Mouse (Mus musculus): ENCODE results near the gene Hfe. TPM values are rescaled to one million over a fixed set of nuclear protein-coding genes. Genes with fewer than 3 reads are reported as not detected.

Gene Hfe
- total RNA-seq (2023) = 2.7 TPM

DNA sequence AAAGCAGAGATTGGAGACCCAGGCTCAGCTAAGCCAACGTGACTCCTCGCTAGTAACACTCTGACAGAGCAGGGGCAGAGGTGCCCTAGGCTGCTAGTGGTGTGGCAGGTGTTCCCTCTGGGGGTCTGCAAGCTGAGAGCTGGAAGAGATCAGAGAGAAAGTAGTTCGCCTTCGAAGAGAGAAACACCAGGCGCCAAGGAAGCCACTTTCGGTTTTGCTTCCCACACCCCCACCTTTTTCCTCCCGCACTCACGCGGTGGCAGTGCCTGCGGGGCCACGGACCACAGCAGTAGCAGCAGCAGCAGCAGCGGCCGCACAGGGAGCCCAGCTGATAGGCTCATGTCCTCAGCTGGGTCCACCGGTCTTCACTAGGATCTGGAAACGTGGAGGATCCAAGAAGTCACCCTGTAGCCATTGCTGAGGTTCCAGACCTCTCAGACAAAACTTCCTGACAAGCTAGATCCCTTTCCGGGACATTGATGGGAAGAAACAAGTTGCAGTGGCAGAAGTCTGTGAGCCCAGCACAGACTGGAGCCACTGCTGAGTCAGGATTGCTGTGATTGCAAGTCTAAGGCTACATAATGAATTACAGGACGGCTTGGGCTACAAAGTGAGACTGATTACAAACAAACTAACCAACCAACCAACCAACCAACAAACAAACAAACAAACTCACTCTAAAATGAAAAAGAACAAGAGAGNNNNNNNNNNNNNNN, at the start of gene Hfe:
Gene Hfe (minus strand): TSS at position 481 of the 716 bp plus-strand sequence.

DNA sequence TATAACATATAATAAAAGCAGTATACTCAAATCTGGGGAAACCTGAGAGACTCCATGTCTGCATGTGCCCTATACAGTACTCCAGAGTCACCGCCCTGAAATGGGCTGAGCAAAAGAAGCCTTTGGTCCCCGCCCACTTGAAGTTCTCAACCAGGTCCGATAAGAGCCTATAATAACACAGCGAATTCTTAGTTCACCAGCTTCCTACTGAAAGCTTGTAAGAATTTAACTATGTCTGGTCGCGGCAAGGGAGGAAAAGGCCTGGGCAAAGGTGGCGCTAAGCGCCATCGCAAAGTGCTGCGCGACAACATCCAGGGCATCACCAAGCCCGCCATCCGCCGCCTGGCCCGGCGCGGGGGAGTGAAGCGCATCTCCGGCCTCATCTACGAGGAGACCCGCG, 46.1 kb upstream of the Hfe start, which contains the start of gene Hist1h4b:
Gene Hist1h4b (plus strand): TSS at position 224 of the 400 bp plus-strand sequence.

DNA sequence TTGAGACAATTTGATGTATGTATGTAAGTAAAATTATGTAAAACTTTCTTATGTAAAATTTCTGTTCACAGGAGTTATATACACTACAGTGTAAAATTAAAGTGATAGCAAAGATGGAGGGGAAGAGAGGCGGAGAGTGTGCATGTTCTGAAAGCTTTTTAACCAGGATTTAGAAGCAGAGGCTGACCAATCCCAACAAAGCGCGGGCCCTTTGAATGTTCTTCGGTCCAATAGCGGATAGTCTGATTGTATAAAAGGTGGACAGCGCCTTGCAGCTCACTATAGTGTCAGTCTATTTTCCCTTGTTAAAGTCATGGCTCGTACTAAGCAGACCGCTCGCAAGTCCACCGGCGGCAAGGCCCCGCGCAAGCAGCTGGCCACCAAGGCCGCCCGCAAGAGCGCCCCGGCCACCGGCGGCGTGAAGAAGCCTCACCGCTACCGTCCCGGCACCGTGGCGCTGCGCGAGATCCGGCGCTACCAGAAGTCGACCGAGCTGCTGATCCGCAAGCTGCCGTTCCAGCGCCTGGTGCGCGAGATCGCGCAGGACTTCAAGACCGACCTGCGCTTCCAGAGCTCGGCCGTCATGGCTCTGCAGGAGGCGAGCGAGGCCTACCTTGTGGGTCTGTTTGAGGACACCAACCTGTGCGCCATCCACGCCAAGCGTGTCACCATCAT, 41.5 kb upstream of the Hfe start, which contains the start of gene Hist1h3b:
Gene Hist1h3b (plus strand): TSS at position 201 of the 675 bp plus-strand sequence.

DNA sequence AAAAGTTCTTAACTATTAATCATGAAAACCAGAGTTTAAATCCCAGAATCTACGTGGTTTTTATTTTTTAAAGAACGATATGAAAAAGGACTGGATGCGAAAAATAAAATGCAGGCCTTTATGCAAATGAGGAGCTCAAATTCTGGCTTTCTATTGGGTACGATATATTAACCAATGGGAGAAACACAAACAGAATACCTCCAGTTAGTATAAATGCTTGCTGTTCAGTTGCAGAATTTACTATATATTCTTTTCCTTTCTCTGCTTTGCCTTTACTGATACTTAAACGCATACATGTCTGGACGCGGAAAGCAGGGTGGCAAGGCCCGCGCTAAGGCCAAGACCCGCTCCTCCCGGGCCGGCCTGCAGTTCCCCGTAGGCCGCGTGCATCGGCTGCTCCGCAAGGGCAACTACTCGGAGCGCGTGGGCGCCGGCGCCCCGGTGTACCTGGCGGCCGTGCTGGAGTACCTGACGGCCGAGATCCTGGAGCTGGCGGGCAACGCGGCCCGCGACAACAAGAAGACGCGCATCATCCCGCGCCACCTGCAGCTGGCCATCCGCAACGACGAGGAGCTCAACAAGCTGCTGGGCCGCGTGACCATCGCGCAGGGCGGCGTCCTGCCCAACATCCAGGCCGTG, 40.3 kb upstream of the Hfe start, which contains the start of gene Hist1h2ab:
Gene Hist1h2ab (plus strand): TSS at position 288 of the 639 bp plus-strand sequence.

DNA sequence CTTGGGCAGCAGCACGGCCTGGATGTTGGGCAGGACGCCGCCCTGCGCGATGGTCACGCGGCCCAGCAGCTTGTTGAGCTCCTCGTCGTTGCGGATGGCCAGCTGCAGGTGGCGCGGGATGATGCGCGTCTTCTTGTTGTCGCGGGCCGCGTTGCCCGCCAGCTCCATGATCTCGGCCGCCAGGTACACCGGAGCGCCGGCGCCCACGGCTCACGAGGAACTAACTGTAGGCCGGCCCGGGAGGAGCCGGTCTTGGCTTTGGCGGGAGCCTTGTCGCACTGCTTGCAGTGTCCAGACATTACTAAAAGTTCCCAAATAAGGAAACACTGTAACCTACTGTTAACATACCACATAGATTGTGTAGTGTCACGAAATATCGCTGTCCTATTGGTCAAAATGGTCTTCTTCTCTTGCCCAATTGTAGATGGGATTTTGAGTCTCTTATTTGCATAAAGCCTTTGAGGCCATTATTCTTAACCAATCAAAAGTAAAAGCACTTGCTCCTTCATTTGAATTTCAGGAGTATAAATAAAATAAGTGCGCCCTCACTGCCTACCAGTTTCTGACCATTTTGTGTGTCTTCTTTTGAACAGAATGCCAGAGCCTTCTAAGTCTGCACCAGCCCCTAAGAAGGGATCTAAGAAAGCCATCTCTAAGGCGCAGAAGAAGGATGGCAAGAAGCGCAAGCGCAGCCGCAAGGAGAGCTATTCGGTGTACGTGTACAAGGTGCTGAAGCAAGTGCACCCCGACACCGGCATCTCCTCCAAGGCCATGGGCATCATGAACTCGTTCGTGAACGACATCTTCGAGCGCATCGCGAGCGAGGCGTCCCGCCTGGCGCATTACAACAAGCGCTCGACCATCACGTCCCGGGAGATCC, 35.8 kb upstream of the Hfe start, which contains the start of gene Hist1h2bb:
Gene Hist1h2bb (plus strand): TSS at position 534 of the 880 bp plus-strand sequence.

DNA sequence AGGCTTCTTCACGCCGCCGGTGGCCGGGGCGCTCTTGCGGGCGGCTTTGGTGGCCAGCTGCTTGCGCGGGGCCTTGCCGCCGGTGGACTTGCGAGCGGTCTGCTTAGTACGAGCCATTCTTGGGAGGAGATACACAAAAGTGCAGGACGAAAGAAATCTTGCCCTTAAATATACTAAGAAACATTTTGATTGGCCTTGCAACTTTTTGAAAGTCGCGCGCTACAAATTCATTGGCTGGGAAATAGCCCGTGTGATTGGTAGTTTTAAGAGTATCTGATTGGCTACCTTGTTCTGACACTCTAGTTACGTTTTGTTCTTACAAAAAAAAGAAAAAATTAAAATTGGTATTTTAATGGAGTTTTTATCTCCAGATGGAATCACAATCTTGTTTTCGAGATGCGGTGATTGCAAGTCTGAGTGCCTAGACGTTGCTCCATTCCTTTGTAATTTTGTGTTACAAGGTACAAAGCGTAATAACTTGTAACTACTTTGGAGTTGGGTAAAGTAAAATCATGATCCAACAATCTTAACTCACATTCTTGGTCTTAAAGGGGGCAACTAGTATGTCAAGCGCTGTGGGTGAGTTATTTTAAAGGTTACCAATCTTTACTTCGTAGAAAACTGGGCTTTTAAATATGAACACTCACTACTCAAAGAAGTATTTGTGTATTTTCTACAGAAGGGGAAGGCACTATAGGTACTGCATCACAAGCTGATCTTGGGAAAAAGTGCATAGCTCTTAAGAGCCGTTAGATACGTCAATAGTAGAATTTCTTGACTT, 34.9 kb upstream of the Hfe start, which contains the start of gene Hist1h3c:
Gene Hist1h3c (minus strand): TSS at position 222 of the 781 bp plus-strand sequence.

DNA sequence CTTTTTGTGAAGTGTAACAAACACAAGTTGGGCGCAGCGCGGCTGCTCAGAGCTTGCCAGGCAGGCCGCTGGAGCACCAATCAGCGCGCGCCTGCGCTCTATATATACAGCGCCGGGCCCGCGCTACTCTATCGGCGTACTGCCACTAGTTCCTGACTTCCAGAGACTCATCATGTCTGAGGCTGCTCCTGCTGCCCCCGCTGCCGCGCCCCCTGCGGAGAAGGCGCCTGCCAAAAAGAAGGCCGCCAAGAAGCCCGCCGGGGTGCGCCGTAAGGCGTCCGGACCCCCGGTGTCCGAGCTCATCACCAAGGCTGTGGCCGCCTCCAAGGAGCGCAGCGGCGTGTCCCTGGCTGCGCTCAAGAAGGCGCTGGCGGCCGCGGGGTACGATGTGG, 28.0 kb upstream of the Hfe start, which contains the start of gene Hist1h1c:
Gene Hist1h1c (plus strand): TSS at position 132 of the 392 bp plus-strand sequence.

DNA sequence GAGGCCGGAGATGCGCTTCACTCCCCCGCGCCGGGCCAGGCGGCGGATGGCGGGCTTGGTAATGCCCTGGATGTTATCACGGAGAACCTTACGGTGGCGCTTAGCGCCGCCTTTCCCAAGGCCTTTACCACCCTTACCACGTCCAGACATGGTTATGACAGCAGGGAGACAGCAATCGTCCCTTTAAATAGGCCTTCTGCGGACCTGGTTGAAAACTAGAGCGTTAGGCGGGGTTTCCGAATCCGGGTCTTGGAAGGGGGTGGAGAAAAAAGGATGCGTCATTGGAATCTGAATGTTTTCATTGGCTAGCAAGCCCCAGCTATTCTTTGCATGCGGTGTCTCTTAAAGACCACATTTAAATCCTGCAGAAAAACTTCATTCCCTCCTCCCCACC, 12.4 kb downstream of the Hfe start, which contains the start of gene Hist1h4c:
Gene Hist1h4c (minus strand): TSS at position 155 of the 394 bp plus-strand sequence.

DNA sequence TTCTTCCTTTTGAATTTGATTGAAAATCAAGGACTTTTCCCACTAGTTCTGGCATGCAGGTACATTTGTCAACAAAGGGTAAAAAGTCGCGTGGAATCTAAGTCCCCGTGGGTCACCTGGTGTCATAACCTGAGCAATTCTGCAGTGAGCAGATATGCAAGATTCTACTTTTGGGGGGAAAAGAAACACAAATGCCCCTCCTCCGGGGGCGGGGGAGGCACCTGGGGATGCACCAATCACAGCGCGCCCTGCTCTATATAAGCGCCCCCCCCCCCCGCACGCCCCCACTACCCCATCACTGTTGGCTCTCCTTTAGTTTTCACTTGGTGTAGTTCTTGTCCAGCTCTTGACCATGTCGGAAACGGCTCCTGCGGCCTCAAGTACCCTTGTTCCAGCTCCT, 15.1 kb downstream of the Hfe start, which contains the start of gene Hist1h1t:
Gene Hist1h1t (plus strand): TSS at position 301 of the 400 bp plus-strand sequence.

DNA sequence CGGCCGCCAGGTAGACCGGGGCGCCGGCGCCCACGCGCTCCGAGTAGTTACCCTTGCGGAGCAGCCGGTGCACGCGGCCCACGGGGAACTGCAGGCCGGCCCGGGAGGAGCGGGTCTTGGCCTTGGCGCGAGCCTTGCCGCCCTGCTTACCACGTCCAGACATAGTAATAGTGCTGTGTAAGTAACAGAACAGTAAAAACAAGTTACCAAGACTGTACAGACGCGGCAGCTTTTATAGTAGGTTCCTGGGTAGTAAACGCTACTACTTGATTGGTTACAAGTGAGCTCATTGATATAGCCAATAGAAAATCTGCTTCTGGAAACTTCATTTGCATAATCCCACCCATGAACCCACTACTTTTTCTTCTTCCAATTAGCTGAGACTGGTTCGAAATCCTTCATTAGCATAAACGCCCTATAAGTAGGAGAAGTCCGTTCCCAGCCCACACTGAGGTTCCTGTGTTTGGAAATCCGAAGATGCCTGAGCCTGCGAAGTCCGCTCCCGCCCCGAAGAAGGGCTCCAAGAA, 26.8 kb downstream of the Hfe start, which contains the start of the genes Hist1h2ac and Hist1h2bc:
Gene Hist1h2ac (minus strand): TSS at position 194 of the 527 bp plus-strand sequence.
Gene Hist1h2bc (plus strand): TSS at position 445 of the 527 bp plus-strand sequence.

Other genes starting within 250 kb of the Hfe start
- not detected for gene Btn1a1, start 245.0 kb downstream of the Hfe start, total RNA-seq (2023)
- 0.55 TPM for gene Btn2a2, start 222.0 kb downstream of the Hfe start, total RNA-seq (2023)
- gene Hist1h4h, start 179.8 kb downstream of the Hfe start, total RNA-seq (2023) = 235 TPM
- 10.3 TPM for gene Hist1h2af, start 176.9 kb downstream of the Hfe start, total RNA-seq (2023)
- gene Hist1h3g, start 175.4 kb downstream of the Hfe start, total RNA-seq (2023) = 2.5 TPM
- 3.6 TPM for gene Hist1h2bh, start 167.5 kb downstream of the Hfe start, total RNA-seq (2023)
- 57.2 TPM for gene Hist1h3f, start 166.8 kb downstream of the Hfe start, total RNA-seq (2023)
- 35.5 TPM for gene Hist1h4f, start 159.2 kb downstream of the Hfe start, total RNA-seq (2023)
- gene Hist1h1d, start 157.6 kb downstream of the Hfe start, total RNA-seq (2023) = 8.0 TPM
- 113 TPM for gene Hist1h3e, start 148.5 kb downstream of the Hfe start, total RNA-seq (2023)
- 10.3 TPM for gene Hist1h2ae, start 139.6 kb downstream of the Hfe start, total RNA-seq (2023)
- 137 TPM for gene Hist1h2bg, start 139.5 kb downstream of the Hfe start, total RNA-seq (2023)
- gene Hist1h2bf, start 136.7 kb downstream of the Hfe start, total RNA-seq (2023) = 88.7 TPM
- gene Hist1h2ad, start 136.5 kb downstream of the Hfe start, total RNA-seq (2023) = 2.5 TPM
- 2.8 TPM for gene Hist1h3d, start 135.1 kb downstream of the Hfe start, total RNA-seq (2023)
- gene Hist1h4d, start 129.3 kb downstream of the Hfe start, total RNA-seq (2023) = 122 TPM
- gene Hist1h2be, start 89.7 kb downstream of the Hfe start, total RNA-seq (2023) = 14.7 TPM
- gene Hist1h1e, start 88.3 kb downstream of the Hfe start, total RNA-seq (2023) = 187 TPM
- 6.8 TPM for gene Hist1h2ac, start 26.9 kb downstream of the Hfe start, total RNA-seq (2023)
- gene Hist1h2bc, start 26.7 kb downstream of the Hfe start, total RNA-seq (2023) = 7.9 TPM
- gene Hist1h1t, start 15.0 kb downstream of the Hfe start, total RNA-seq (2023) = not detected
- 147 TPM for gene Hist1h4c, start 12.4 kb downstream of the Hfe start, total RNA-seq (2023)
- gene Hist1h1c, start 28.0 kb upstream of the Hfe start, total RNA-seq (2023) = 839 TPM
- gene Hist1h3c, start 34.7 kb upstream of the Hfe start, total RNA-seq (2023) = 4.1 TPM
- 15.1 TPM for gene Hist1h2bb, start 35.9 kb upstream of the Hfe start, total RNA-seq (2023)
- gene Hist1h2ab, start 40.3 kb upstream of the Hfe start, total RNA-seq (2023) = 16.9 TPM
- 17.1 TPM for gene Hist1h3b, start 41.4 kb upstream of the Hfe start, total RNA-seq (2023)
- gene Hist1h4b, start 46.2 kb upstream of the Hfe start, total RNA-seq (2023) = 49.5 TPM
- 122 TPM for gene Hist1h4a, start 50.4 kb upstream of the Hfe start, total RNA-seq (2023)
- gene Hist1h3a, start 51.5 kb upstream of the Hfe start, total RNA-seq (2023) = 170 TPM
- 23.5 TPM for gene Hist1h1a, start 52.8 kb upstream of the Hfe start, total RNA-seq (2023)
- not detected for gene Trim38, start 59.1 kb upstream of the Hfe start, total RNA-seq (2023)
- not detected for gene Slc17a2, start 96.1 kb upstream of the Hfe start, total RNA-seq (2023)
- gene Slc17a3, start 128.6 kb upstream of the Hfe start, total RNA-seq (2023) = not detected
- gene Slc17a1, start 156.9 kb upstream of the Hfe start, total RNA-seq (2023) = not detected
- not detected for gene Slc17a4, start 204.2 kb upstream of the Hfe start, total RNA-seq (2023)
- not detected for gene Hist1h2ba, start 223.3 kb upstream of the Hfe start, total RNA-seq (2023)
- not detected for gene Hist1h2aa, start 223.6 kb upstream of the Hfe start, total RNA-seq (2023)

All from CD8-positive naive resting alpha-beta T cell, adult 57 days (primary cell).